Mouse (Mus musculus) thymus, adult 2 months (tissue): ENCODE measurements around the gene Dao.

Source experiments
- CTCF ChIP-seq: fragments of 200-500 bp; IDR thresholded peaks from 2 replicates; pipeline ENCODE4 v1.5.1; 2012; ENCODE audit warnings: mild to moderate bottlenecking, control low read depth, low read length, moderate library complexity, borderline replicate concordance; ENCODE audit not compliant: control insufficient read depth, poor library complexity, insufficient read depth; ENCODE audit errors: extremely low read depth
- POLR2A ChIP-seq: fragments of 200-500 bp; IDR thresholded peaks from 2 replicates; pipeline ENCODE4 v1.6.1; 2012; ENCODE audit warnings: mild to moderate bottlenecking, low read length, control low read depth, moderate library complexity; ENCODE audit not compliant: control insufficient read depth, poor library complexity, insufficient read depth; ENCODE audit errors: extremely low read depth

DNA sequence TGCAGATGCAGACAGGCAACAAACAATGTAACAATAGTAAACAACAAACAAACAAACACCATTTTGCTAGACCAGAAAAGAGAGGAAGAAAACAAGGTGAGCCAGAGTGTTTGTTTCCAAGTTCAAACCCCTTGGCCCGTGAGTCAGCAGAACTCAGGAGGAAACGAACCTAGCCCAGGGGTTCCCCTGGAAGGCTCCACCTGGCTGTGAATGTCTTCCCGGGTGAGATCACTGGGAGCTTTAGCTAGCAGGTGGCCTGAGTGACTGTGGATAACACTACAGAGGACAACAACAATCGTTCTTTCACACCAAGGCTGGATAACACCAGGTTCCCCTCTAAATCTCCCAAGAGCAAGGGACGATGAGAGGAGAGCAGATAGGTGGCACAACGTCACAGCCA lies 22.3 kb upstream of the Dao start:
- TF ChIP-seq POLR2A (no peak), CTCF (no peak)
